Mouse (Mus musculus) myocyte (in vitro differentiated cells): ENCODE results near the gene Sult2a7. TPM values are rescaled to one million over a fixed set of nuclear protein-coding genes. Genes with fewer than 3 reads are reported as not detected.

Experiments
- H3K27me3 ChIP-seq: one replicate; pipeline ENCODE4 v1.6.1; 2011; ENCODE audit not compliant: control insufficient read depth, insufficient read depth, insufficient read length
- H3K36me3 ChIP-seq: one replicate; pipeline ENCODE4 v1.6.1; 2011; ENCODE audit not compliant: control insufficient read depth, insufficient read depth
- H3K4me2 ChIP-seq: one replicate; pipeline ENCODE4 v1.6.1; 2011; ENCODE audit warnings: low read depth, control low read depth
- H3K4me3 ChIP-seq: one replicate; pipeline ENCODE4 v1.5.1; 2011; ENCODE audit warnings: mild to moderate bottlenecking, control low read depth, moderate library complexity
- H3K79me2 ChIP-seq: one replicate; pipeline ENCODE4 v1.6.1; 2011; ENCODE audit not compliant: control insufficient read depth, insufficient read depth
- H3ac ChIP-seq: one replicate; pipeline ENCODE4 v1.6.1; 2011; ENCODE audit not compliant: control insufficient read depth, insufficient read length
- CEBPB ChIP-seq: IDR thresholded peaks from 2 replicates; pipeline ENCODE4 v1.6.1; 2011; ENCODE audit warnings: mild to moderate bottlenecking, moderate library complexity; ENCODE audit not compliant: poor library complexity, insufficient read depth, severe bottlenecking
- E2F4 ChIP-seq: IDR thresholded peaks from one replicate; pipeline ENCODE4 v1.6.1; 2011; ENCODE audit warnings: mild to moderate bottlenecking, control low read depth, moderate library complexity; ENCODE audit not compliant: insufficient read depth
- MAX ChIP-seq: IDR thresholded peaks from one replicate; pipeline ENCODE4 v1.6.1; 2011; ENCODE audit warnings: low read depth, mild to moderate bottlenecking, control low read depth
- MYOD1 ChIP-seq, 3 experiments: IDR thresholded peaks; one replicate each; pipeline ENCODE4 v1.6.1; 2011; ENCODE audit warnings: control low read depth in 2 of 3, low read depth in 2 of 3, mild to moderate bottlenecking in 2 of 3, moderate library complexity in 1 of 3; ENCODE audit not compliant: insufficient read length in 2 of 3, control insufficient read depth in 1 of 3
- MYOG ChIP-seq, 3 experiments: IDR thresholded peaks; one replicate each; pipeline ENCODE4 v1.6.1; 2011; ENCODE audit warnings: control low read depth in 2 of 3, low read depth in 2 of 3, mild to moderate bottlenecking in 2 of 3; ENCODE audit not compliant: insufficient read length in 2 of 3, control insufficient read depth in 1 of 3, insufficient read depth in 1 of 3
- POLR2A ChIP-seq: IDR thresholded peaks from one replicate; pipeline ENCODE4 v1.6.1; 2011; ENCODE audit warnings: low read depth, mild to moderate bottlenecking, control low read depth, moderate library complexity; ENCODE audit not compliant: insufficient read length
- POLR2AphosphoS2 ChIP-seq: IDR thresholded peaks from one replicate; pipeline ENCODE4 v1.6.1; 2011; ENCODE audit warnings: low read depth, control low read depth; ENCODE audit not compliant: insufficient read length
- REST ChIP-seq: IDR thresholded peaks from one replicate; pipeline ENCODE4 v1.6.1; 2011; ENCODE audit warnings: mild to moderate bottlenecking, control low read depth, moderate library complexity; ENCODE audit not compliant: insufficient read depth, insufficient read length
- SRF ChIP-seq: IDR thresholded peaks from one replicate; pipeline ENCODE4 v1.6.1; 2011; ENCODE audit warnings: low read depth; ENCODE audit not compliant: control insufficient read depth, insufficient read length
- TCF12 ChIP-seq: IDR thresholded peaks from one replicate; pipeline ENCODE4 v1.6.1; 2011; ENCODE audit warnings: mild to moderate bottlenecking, control low read depth; ENCODE audit not compliant: poor library complexity, insufficient read depth, severe bottlenecking
- TCF3 ChIP-seq: IDR thresholded peaks from one replicate; pipeline ENCODE4 v1.6.1; 2011; ENCODE audit warnings: low read depth, control low read depth; ENCODE audit not compliant: insufficient read length
- USF1 ChIP-seq: IDR thresholded peaks from one replicate; pipeline ENCODE4 v1.6.1; 2011; ENCODE audit warnings: low read depth, mild to moderate bottlenecking, control low read depth, moderate library complexity
- polyA plus RNA-seq: library from polyadenylated mRNA; unstranded; fragments of >200 nt; fragmentation: generic; extraction: Trizol; gene quantifications from one replicate; pipeline ENCODE4 v1.2.1, GENCODE M21; 2012; ENCODE audit warnings: missing spikeins

Sult2a7 gene
- polyA plus RNA-seq, 1 experiment: not detected

GRCm38 (mm10) chr7:14446534-14446933, 47.5 kb downstream of the Sult2a7 start, which contains the start of gene Sult2a8:
Sult2a8 (minus strand) TSS chr7:14446769.
- no peak within 1 kb of the TSS for H3K4me3 ChIP-seq
- H3ac ChIP-seq: no peak within 1 kb of the TSS
- H3K36me3 ChIP-seq: no peaks in the 10 kb centered on the region
- H3K4me2 ChIP-seq: no peak within 1 kb of the TSS
- TF ChIP-seq MYOG (IDR thresholded peaks at IDR 0.05; ENCODE audit: control insufficient read depth in 1 of 3, insufficient read depth in 1 of 3, insufficient read length in 2 of 3, low read depth in 2 of 3) (no peak), MAX (no peak), SRF (no peak), CEBPB (no peak), E2F4 (no peak), MYOD1 (IDR thresholded peaks at IDR 0.05; ENCODE audit: control insufficient read depth in 1 of 3, insufficient read length in 2 of 3, low read depth in 2 of 3) (no peak), REST (no peak), POLR2A (no peak), TCF3 (no peak), TCF12 (no peak), POLR2AphosphoS2 (no peak), USF1 (no peak)
- no peaks in the 10 kb centered on the region for H3K27me3 ChIP-seq
- no peaks in the 10 kb centered on the region for H3K79me2 ChIP-seq

GRCm38 (mm10) chr7:14439581-14439980, 54.4 kb downstream of the Sult2a7 start:
- Histone ChIP-seq H3ac (no peak overlapping the region), H3K4me3 (no peak overlapping the region), H3K79me2 (no peaks in the 10 kb centered on the region), H3K36me3 (no peaks in the 10 kb centered on the region), H3K27me3 (no peaks in the 10 kb centered on the region), H3K4me2 (no peak overlapping the region)
- TF ChIP-seq E2F4: no peak
- TF ChIP-seq MYOD1 (IDR thresholded peaks at IDR 0.05; ENCODE audit: control insufficient read depth in 1 of 3, insufficient read length in 2 of 3, low read depth in 2 of 3): no peak
- TF ChIP-seq REST: no peak
- TF ChIP-seq POLR2AphosphoS2: no peak
- TF ChIP-seq MYOG (IDR thresholded peaks at IDR 0.05; ENCODE audit: control insufficient read depth in 1 of 3, insufficient read depth in 1 of 3, insufficient read length in 2 of 3, low read depth in 2 of 3): no peak
- no peak for TF ChIP-seq SRF
- TF ChIP-seq MAX: no peak
- TF ChIP-seq CEBPB: no peak
- no peak for TF ChIP-seq POLR2A
- TF ChIP-seq TCF3: no peak

- no peak overlapping the region for H3K4me3 ChIP-seq
- H3K4me2 ChIP-seq: no peak overlapping the region
- no peaks in the 10 kb centered on the region for H3K27me3 ChIP-seq
- TF ChIP-seq USF1 (no peak), TCF3 (no peak), POLR2AphosphoS2 (no peak), TCF12 (no peak), E2F4 (no peak), SRF (no peak), CEBPB (no peak), MYOG (IDR thresholded peaks at IDR 0.05; ENCODE audit: control insufficient read depth in 1 of 3, insufficient read depth in 1 of 3, insufficient read length in 2 of 3, low read depth in 2 of 3) (no peak), MYOD1 (IDR thresholded peaks at IDR 0.05; ENCODE audit: control insufficient read depth in 1 of 3, insufficient read length in 2 of 3, low read depth in 2 of 3) (no peak), REST (no peak), MAX (no peak), POLR2A (no peak)
- no peak overlapping the region for H3ac ChIP-seq
- no peaks in the 10 kb centered on the region for H3K79me2 ChIP-seq
- no peaks in the 10 kb centered on the region for H3K36me3 ChIP-seq
Measured at GRCm38 (mm10) chr7:14438484-14438883, 55.5 kb downstream of the Sult2a7 start.

GRCm38 (mm10) chr7:14438029-14438428, 56.0 kb downstream of the Sult2a7 start:
- no peak overlapping the region for H3K4me2 ChIP-seq
- no peak for TF ChIP-seq SRF
- TF ChIP-seq POLR2A: no peak
- no peak for TF ChIP-seq USF1
- no peak for TF ChIP-seq TCF3
- no peak for TF ChIP-seq CEBPB
- TF ChIP-seq TCF12: no peak
- TF ChIP-seq MYOD1 (IDR thresholded peaks at IDR 0.05; ENCODE audit: control insufficient read depth in 1 of 3, insufficient read length in 2 of 3, low read depth in 2 of 3): no peak
- TF ChIP-seq MAX: no peak
- no peak for TF ChIP-seq REST
- no peak for TF ChIP-seq E2F4
- TF ChIP-seq POLR2AphosphoS2: no peak
- no peak for TF ChIP-seq MYOG (IDR thresholded peaks at IDR 0.05; ENCODE audit: control insufficient read depth in 1 of 3, insufficient read depth in 1 of 3, insufficient read length in 2 of 3, low read depth in 2 of 3)
- H3K27me3 ChIP-seq: no peaks in the 10 kb centered on the region
- H3K4me3 ChIP-seq: no peak overlapping the region
- H3ac ChIP-seq: no peak overlapping the region
- no peaks in the 10 kb centered on the region for H3K79me2 ChIP-seq
- no peaks in the 10 kb centered on the region for H3K36me3 ChIP-seq

Other genes starting within 250 kb of the Sult2a7 start
- gene Sult2a6, start 239.4 kb downstream of the Sult2a7 start, polyA plus RNA-seq: not detected
- not detected for gene Obox8, start 160.7 kb downstream of the Sult2a7 start, polyA plus RNA-seq
- gene Sult2a8, start 47.5 kb downstream of the Sult2a7 start, polyA plus RNA-seq: not detected
- not detected for gene Vmn1r90, start 69.3 kb upstream of the Sult2a7 start, polyA plus RNA-seq
- not detected for gene Obox7, start 165.3 kb upstream of the Sult2a7 start, polyA plus RNA-seq